Mouse (Mus musculus) lung, postnatal 0 days (tissue): ENCODE measurements around the gene Gm45261.

Experiments
- CTCF ChIP-seq: IDR thresholded peaks from 2 replicates; pipeline ENCODE4 v1.5.1; 2016; ENCODE audit warnings: antibody characterized with exemption, mild to moderate bottlenecking
- EP300 ChIP-seq: IDR thresholded peaks from 2 replicates; pipeline ENCODE4 v1.6.1; 2016; ENCODE audit warnings: antibody characterized with exemption, mild to moderate bottlenecking, control low read depth

- TF ChIP-seq EP300 (no peak), CTCF (no peak)
Observed at GRCm38 (mm10) chr1:80416329-80416728, 44.9 kb downstream of the Gm45261 start.
